Mouse (Mus musculus) induced T-regulatory cell, adult 2 months (primary cell): ENCODE measurements around the gene Ddb2.

ENCODE experiments used
- DNase-seq: peaks from one replicate; pipeline ENCODE4 v3.0.0-alpha.2; 2012; ENCODE audit warnings: low read depth

The Ddb2 gene

DNA sequence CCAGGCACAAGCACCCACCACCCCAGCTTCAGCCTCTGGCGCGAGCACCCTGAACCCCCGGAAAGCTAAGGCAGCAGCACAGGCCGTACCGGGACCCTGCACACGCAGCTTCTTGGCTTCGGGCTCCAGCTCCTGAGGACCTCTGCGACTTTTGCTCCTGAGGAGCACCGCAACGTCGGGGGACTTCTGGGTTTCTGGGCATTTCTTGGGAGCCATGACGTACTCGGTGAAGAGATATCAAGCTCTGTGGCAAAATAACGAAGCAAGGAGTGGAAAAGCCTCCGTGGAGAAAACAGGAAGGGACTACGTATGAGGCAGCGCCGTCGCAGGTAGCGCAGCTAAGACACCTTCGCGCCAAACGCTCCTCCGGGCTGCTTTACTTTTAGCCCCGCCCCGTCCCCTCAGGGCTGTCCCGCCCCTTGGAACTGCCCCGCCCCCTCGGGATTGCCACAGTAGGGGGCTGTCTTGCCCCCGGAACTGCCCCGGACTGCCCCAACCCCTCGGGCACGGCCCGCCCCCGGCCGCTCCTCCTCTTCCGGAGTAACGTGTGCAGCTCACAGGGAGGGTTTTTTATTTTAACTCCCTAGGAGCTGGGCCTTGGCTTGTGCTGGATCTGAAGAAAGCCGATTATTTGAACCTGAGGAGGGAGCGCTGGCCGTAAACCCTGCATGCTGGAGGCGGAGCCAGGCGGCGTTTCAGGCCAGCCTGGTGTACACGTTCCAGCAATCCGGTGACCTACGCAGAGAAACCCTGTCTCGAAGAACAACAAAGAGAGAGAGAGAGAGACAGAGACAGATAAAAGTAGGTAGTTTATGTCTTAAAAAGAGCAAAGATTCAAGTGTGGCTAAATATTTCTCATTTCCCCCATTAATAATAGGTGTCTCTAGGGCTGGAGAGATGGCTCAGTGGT, at the start of gene Ddb2:
Gene Ddb2 (minus strand): TSS at position 382 of the 910 bp plus-strand sequence.
- DNase-seq, result peak; percentile 99

DNA sequence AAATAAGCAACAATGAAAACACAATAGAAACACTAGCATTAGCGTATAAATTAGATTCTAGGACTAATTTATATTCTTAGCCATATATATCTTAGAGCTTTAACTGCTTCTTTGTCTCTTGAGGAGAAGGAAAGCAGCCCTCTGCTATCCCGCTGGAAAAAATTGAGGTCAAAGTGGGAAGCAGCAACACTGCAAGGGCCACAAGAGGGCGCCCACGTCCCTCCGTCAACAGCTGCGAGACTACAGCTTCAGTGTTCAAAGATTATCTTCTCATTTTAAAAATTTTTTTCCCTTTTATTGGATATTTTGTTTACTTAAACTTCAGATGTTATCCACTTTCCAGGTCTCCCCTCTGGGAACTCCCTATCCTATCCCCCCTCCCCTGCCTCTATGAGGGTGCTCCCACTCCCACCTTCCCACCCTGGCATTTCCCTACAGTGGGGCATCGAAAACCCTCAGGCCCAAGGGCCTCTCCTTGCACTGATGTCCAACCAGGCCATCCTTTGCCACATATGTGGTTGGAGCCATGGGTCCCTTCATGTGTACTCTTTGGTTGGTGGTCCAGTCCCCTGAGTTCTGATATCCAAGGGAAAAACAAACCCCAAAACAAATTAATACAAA, 49.2 kb upstream of the Ddb2 start:
- DNase-seq, result peak; percentile 73

DNA sequence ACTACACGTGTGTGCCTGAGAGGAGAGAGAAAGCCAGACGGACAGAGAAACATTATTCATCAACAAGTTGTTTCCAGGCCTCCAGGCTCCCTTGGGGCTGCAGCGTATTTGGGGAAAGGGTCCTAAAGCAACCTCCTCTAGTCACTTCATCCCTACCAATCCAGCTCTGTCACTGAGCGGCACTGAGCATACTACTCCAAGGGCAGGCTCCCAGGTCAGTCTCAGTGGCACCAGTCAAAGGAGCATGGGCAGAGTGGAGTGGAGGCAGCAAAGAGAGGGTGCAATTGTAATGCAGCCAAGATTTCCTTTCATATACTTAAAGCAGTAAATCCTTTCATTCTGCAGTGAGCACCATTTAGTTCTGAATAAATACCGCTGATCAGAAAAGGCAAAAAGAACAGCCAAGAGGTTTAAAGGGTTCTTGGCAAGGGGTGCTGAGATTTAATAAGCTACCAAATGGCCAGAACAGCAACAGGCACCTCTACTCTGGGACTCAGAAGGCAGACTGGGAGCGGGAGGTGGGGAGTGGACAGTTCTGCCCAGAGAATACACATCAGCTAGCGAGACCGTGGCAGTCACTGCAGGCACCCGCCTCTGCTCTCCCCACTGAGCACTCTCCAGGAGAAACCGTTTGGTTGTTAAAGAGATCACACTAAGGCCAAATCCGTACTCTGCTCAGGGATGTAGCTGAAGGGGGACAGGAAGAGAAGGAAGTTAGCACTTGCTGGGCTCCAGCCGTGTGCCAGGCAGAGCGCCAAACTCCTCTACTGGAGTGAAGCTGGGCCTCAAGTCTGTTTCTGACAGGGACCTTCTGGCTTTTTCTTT, 47.8 kb upstream of the Ddb2 start:
- no peak for DNase-seq

DNA sequence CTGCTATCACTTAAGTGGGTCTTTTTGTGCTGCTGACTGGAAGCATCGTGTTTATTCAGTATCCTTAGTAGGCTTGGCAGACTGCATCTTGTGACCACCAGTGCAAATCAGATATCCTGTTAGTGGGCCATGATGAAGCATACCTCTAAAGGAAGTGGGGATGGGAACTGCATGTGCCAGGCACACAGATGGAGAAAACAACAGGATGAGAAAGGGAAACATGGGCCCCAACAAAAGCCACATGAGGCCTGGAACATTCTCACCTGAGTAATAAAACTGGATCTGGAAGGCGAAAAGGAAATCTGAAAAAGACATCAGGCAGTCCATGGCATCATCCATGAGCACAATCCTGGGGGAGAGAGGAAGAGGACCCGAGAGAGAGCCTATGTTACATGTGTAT, 47.2 kb upstream of the Ddb2 start:
- no peak for DNase-seq

DNA sequence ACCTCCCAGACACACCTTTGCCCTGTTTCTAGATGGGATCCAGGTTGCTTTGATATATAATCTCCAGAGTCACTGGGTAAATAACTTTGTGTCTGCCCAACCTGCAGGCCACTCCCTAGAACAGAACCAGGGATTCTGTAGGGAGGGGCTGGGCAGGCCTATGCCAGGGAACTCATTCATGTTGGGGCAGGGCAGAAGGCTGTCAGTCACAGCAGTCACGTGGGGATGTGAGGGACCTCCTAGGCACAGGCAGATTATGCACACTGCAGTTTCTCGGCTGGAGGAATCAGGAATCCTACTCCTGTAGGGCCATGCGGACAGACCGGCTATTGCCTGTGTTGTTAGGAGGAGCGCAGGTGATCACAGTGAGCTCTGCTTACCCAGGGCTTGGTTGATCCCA, 44.6 kb upstream of the Ddb2 start:
- no peak for DNase-seq

DNA sequence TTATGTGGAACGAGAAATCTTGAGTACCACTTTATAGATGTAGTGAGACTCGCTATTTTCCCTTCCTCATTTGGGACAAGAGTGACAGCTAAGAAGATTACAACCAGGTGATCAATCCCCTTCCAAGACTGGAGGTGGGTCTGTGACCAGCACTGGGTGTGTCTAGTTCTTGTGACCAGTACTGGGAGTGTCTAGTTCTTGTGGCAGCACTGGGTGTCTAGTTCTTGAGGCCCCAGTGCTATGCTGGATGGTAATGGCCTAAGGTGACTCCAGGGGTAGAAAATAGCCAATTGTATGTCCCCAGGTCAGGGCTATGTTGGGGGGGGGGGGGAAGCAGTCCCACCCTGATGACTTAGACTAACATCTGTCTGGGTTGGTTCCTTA, 42.6 kb upstream of the Ddb2 start:
- DNase-seq, result no peak

DNA sequence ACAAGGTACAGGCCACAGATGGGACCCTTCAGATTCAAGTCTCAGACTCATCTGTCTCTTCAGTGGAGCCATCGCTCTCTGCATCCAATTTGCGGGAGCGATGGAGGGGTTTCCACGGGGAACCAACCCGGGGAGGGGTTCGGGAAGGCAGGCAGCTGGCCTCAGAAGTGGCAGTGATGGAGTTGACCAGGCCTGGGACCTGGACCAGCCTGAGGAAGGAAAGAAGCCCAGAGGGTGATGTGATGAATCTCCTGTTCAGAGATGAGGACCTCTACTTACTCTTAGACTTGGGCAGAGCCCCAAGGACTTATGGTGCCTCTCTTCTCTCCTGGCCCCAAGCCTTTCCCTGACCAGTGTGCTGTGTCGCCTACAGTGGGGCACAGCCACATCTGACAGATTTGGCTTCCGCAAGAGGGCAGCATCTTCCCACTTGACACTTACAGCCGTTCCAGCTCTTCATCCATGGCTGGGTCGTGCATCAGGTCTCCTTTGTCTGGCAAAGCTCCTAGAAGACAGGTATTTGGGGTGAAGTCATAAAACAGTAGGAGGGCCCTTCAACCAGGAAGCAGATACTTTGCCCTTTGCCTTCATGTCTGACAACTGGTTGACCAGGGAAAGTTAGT, 42.1 kb upstream of the Ddb2 start:
- no peak for DNase-seq

DNA sequence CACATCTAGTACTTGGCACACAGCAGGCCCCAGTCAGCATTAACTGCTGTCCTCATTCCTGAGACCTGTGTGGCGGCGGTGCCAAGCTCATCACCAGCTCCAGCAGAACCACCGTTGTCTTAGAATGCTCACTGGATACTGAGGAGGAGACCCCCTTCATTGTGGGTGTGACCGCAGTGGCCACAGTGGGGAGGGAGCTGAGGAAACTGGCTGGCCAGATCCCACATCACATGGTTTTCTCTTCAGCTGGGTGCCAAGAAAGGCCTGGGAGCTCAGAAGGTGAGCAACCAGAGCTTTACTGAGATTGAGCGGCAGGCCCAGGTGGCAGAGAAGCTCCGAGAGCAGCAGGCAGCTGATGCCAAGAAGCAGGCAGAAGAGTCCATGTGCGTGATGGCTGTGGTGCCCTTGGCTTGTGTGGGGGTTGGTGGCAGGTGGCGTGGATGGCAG, 32.9 kb upstream of the Ddb2 start:
- no peak for DNase-seq

DNA sequence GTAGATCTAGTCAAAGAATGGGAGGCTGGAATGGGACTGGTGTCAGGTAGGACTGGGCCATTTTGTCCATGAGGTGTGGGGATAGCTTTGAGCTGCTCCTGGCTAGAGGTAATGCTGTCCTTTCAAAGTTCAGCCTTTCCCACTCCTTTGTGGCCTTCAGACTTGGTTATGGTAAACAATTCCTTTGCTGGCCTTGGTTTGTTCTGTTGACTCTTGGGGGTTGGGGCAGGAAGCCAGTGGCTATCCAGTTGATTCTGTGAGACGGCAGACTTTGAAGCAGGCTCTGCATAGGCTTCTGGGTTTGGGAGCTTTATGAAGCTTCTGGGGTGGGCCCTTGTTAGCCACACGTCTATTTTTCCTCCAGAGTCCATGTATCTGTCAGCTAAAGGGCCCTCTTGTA, 31.9 kb upstream of the Ddb2 start:
- no peak for DNase-seq

DNA sequence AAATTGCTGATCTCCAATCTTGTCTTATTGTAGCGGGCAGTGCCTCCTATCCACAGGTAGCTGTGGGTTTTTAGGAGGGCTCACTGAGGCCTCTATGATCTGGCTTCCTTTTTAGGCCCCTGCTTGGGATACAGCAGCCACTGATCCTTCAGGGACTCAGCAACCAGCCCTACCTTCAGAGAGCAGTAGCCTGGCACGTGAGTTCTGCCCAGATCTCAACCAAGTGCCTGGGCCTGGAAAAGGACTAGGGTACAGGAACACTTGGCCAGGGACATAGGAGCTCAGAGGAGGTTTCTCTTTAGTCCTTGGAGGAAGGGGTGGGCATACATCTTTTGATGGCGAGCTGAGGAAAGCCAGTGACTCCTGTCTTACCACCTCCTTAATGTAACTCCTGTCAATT, 31.3 kb upstream of the Ddb2 start:
- no peak for DNase-seq

DNA sequence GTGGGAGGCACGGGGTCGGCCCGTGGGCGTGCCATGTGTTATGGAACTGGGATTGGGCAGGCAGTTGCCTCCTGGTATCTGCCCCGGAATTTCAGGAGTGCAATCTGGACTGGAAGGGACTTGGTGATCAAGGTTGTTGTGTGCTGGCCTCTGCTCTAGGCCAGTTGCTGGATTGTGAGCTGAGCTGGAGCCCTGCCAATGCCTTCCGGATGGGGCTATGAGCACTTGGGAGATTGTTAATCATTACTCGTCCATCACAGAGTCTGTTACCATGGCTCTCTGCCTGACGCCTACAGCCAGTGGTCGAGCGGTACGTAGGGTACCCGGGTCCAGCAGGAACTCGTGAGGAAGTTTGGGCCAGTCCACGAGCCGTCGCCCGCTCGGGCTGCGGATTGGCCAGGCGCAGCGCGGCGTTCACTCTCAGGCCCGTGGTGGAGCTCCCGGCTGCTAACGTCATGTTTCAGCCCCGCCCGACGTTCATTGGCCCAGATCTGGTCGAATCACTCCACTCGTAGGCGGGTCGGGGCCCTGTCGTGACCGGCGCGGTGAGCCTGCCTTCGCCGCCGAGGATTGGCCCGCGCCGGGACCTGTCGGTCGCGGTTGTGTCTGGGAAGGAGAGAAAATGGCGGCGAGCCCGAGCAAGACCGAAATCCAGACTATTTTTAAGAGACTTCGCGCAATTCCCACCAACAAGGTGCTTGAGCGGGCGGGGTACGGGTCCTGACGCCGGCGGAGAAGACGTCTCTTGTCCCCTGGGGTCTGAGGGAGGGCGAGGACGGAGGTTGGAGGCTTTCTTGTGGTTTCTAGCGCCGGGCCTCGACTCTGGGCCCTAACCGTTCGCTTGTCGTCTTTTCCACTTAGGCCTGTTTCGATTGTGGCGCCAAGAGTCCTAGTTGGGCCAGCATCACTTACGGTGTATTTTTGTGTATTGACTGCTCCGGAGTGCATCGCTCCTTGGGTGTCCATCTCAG, 28.2 kb upstream of the Ddb2 start, which contains the start of gene Arfgap2:
Gene Arfgap2 (plus strand): TSS at position 264 of the 971 bp plus-strand sequence.
- DNase-seq, result peak; percentile 97

DNA sequence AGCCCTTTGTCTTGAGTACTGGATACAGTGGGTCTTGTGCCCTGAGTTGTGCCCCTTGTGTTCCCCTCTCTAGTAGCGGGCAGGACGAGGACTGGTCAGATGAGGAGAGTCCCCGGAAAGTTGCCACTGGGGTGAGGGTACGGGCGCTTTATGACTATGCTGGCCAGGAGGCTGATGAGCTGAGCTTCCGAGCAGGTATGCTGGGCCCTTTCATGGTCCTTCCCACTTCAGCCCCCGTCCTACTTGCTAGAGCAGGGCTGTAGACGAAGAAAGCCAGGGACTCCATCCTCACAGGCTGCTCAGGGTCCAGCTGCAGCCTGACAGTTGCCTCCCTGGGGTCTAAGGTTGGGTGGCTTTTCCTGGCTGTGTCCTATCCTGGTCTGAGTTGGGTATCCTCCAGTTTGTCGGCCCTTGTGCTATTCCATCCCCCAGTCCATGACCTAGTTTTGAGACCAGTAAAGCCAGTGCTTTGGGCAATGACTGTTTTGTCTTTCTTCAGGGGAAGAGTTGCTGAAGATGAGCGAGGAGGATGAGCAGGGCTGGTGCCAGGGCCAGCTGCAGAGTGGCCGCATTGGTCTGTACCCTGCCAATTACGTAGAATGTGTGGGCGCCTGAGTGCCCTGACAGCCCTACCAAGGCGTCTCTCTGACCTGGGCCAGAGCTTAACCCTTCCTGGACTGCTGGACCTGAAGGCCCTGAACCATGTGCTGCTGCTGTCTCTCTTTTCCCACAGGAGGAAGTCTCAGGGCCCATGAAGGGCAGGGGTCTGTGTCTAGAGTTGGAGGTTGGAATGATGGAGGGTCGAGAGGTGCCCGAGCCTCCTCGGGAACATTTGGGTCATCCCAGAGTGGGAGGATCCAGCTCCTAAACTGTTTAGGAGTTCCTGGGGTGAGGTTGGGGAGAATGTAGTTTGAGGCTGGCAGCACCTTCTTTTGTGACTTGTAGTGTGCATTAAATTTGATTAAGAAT, 27.2 kb upstream of the Ddb2 start:
- DNase-seq, result no peak

DNA sequence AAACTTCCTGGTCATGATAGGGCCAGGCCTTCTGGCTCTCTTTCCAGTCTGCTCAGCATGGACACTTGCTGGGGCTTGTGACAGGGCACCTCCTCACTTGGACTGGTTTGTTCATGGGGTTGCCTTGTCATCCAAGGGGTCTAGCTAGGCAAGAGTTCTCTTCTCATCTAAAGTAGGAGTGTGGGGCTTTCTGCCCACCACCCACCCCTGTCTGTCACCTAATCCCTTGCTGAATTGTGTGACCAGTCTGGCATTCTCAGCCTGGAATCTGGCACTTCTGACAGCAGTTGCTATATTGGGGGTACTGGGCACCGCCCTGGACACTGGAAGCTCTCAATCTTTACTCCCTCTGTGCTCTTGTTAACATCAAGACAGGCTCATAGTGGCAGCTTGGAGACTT, 22.7 kb upstream of the Ddb2 start:
- no peak for DNase-seq

DNA sequence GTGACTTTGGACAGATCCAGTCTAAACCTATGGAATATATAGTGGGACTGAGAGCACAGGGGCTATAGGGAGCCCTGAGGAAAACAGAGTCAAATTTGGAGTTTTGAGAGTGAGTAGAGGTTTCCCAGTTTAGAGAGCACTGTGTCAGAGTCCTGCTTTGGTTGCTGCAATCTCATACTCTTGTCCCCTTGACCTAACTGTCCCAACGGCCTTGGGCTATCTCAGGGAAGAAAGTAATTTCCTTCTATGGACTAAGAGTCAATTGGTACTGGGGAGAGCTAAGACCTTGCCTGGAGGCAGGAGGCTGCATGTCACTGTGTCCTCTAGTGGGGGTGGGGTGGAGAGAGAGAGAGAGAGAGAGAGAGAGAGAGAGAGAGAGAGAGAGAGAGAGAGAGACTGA, 22.0 kb upstream of the Ddb2 start:
- DNase-seq, result no peak

DNA sequence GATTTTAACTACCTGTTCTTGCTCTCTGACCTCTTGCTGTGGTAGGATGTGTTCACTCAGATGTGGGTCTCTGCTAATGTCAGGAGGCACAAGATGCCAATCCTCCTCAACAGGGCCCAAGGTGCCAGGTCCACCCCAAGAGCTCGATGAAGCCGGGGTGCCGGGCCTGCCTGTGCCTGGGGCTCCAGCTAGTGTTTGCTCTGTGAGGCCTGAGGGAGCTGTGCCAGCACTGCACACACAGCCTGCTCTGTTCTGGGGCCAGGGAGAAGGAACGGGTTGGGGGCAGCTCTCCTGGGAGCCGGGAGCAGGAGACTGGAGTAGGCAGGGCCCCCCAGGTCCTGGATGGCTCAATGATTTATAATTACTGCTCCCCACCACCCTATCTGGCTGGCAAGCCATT, 21.3 kb upstream of the Ddb2 start:
- DNase-seq, result no peak

DNA sequence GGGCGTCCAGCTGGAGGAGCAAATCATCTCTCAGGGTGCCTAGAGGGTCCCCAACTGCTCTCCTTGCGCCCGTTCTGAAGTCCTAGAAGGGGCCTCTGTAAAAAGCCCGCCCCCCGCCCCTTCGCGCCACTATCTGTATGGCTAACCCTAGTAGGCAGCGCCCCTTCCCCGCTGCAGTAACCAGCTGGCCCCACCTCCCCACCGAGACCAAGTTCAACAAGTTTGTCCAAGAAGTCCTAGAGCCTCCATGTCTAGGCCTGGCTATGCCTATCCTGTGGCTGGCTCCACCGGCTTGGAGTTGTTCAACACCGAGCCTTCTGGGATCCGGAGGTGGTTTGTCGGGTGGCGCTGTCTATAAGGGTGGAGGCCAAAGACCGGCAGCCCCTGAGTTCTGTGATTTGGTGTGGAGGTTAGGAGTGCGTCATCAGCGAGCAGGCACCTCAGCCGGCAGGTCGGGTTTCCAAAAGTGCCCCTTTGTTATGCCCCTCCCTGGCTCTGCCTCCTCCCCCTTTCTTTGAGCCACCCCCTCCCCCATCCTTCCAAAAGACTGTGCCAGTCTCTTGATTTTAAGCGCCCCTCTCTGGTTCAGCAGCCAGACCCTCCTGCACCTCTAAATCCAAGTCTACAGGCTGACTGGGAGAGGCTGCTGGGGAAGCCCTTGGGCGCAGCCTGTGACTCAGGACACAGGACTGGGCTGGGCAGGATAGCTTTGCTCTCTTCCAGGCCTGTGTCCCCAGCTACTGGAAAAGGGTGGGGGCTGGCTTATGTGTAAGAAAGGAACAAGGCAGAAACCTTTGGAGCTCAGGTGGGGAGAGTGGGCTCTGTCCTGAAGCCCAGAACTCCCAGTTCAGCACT, 20.6 kb upstream of the Ddb2 start:
- DNase-seq, result peak; percentile 54

DNA sequence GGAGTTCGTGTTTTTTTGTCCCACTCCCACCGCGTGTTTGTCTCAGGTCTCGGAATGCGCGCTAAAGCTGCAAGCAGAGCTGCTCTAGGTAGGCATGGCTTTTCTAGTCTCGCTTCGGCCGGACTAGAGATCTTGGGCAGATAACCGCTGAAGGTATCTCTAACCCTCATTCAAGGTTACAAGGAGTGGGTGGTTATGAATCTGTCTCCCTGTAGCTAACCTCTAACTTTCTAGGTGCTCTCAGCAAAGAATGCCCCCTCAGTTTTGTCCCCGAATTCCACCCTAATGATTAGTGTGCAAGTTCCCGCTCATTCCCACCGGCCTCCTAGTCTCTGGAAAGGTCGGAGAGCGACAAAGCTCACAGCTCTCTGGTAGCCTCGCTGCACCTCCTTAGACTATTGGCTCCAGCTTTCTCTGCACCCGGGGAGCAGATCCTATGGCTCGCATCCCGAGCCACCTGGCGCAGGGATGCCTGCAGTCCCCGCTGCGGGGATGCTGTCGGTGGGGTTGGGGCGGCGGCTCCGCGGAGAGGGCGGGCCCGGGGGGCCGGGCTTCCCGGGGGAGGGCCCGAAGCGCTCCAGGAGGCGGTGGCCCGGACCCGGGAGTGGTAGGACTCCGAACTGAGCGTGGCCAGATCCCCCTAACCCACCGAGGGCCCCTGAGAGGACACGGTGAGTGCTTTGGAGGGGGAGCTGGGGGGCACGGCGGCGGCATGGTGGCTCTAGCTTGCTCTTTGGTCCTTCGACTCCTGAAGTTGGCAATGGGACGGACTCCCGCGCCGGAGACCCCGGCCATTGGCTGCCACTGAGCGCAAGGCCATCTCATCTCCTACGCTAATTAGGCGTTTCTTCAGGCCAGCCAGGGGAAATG, 19.7 kb upstream of the Ddb2 start:
- peak; percentile 67 for DNase-seq

DNA sequence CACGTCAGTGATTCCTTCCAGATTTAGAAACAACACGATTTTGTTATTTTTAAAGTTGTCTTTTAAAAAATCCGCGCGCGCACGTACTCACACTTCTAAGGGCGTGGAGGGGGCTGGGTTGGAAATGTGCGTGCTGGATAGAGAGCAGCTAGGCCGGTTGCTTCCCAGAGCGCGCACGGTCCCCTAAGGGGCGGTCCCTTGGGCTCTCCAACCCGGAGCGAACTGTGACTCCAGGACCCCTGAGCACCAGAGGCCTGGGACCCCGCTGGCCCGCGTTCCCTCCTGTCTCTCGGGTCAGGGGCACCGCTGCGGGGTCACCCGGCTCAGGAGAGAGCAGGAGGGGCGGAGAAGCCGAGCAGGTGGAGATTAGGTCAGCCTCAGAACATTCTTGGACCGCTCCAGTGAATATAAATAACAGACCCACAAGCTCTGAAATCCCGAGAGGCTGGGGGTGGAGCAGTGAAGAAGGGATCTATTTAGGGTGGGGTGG, 18.9 kb upstream of the Ddb2 start, which contains the start of gene Pacsin3:
Gene Pacsin3 (plus strand): TSS at position 294 of the 490 bp plus-strand sequence.
- peak; percentile 48 for DNase-seq
